Mouse (Mus musculus) cerebellum, adult 2 months (tissue): ENCODE results near the gene Morn4.

Source experiments
- CTCF ChIP-seq: fragments of 200-500 bp; IDR thresholded peaks from 2 replicates; pipeline ENCODE4 v1.5.1; 2011; ENCODE audit warnings: low read depth, mild to moderate bottlenecking, control low read depth, low read length, moderate library complexity, borderline replicate concordance; ENCODE audit not compliant: insufficient read depth
- POLR2A ChIP-seq: fragments of 200-500 bp; IDR thresholded peaks from 2 replicates; pipeline ENCODE4 v1.6.1; 2011; ENCODE audit warnings: low read length, control low read depth, borderline replicate concordance; ENCODE audit not compliant: insufficient read depth

GRCm38 (mm10) chr19:42031112-42031511 is 55.0 kb downstream of the Morn4 start:
- no peak for TF ChIP-seq CTCF
- TF ChIP-seq POLR2A = no peak
